Mouse (Mus musculus) lung, postnatal 10 days (tissue): ENCODE measurements around the gene Tas2r135.

Source experiments
- DNase-seq: peaks from one replicate; pipeline ENCODE4 v3.0.0; 2021

Gene Tas2r135

DNA sequence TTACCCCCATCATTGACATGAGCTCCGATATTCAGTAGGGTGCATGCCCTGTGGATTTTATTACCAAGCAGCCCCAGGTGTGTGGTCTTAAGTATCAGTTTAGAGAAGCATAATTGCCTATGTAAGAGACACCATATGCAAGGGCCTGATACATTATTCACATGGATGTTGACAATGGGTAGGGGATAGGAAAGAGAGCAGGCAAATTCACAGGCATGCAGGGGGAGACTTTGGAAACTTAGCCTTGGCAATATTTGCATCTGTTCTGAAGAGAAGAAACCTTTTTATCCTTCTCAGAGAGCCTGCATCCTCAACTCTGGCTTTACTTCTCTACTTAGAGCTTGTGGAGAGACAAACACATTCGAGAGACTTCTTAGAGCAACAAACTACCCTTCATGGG, at the start of gene Tas2r135:
Gene Tas2r135, plus strand, starts transcription at position 301 of the 400 bp plus-strand sequence.
- DNase-seq: no peak

DNA sequence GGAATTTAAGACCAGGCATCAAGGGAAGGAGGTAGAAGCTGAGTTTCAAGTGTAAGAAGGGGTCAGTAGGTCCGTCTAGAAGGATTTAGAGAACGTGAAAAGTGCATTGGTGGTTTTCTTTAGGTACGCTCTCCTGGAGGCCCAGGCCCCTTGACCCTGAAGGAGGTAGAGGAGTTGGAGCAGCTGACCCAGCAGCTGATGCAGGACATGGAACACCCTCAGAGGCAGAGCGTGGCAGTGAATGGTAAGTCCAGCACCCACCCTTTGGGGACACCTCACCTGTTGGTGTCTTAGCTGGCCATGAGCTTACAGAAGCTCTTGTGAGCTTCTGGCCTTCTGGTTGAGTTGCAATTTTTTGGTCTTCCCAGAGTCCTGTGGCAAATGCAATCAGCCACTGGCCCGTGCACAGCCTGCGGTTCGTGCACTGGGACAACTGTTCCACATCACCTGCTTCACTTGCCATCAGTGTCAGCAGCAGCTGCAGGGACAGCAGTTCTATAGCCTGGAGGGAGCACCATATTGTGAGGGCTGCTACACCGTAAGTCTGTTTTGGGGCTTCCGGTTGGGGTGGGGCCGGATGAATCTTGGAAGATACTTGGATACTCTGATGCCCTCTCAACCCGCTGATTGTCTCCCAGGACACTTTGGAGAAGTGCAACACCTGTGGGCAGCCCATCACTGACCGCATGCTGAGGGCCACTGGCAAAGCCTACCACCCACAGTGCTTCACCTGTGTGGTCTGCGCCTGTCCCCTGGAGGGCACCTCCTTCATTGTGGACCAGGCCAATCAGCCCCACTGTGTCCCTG, 49.2 kb upstream of the Tas2r135 start:
- DNase-seq: no peak

DNA sequence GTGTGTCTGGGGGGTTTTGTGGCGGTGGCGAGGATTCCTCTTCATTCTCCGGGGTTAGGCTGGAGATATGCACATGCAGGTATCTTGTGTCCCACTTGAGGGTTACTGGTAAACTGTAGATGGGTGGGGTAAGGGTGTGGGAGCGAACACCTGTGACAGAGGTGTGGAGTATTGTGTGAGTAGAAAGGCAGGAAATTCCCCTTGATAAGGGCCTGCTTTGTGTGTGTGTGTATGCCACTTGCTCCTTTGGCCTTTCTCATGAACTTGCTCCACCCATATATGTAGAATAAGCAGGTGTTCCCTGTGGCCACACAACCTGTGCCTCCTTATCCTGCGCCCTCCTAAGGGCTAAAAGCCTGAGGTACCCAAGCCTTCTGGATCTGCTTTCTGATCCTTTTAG, 48.3 kb upstream of the Tas2r135 start:
- no peak for DNase-seq

DNA sequence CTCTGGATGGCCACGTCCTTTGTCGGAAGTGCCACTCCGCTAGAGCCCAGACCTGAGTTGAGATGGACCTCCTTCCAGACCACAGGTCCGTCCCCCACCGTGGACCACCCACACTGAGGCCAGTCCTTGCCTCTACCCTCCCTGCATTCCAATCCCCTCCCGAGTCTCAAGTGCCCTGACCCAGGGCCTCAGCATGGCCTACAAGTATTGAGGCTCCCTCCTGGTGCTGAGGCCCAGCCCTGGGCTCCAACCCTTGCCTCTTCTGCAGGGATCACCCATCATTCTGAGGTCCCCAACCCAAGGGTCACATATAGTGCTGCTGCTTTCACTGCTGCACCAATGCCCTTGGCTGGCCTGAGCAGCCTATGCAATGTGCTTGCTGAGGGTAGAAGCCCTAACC, 47.3 kb upstream of the Tas2r135 start:
- DNase-seq: no peak

DNA sequence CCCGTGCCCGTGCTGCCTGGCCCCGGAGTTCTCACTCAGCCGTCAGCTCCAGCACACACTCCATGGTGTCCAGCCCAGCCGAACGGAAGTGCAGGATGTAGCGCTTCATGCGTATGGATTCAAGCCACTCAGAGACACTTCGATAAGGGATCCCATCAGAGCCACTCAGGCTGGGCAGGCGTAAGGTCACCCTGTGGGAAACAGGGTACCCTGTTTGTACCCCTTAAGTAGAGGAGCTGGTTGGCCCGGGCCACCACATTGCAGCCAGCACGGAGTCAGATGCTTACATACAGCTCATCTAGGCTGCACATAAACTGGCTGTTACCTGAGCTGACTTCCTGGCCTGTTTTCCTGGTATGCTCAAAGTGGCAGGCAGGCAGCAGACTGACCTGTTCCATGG, 46.3 kb upstream of the Tas2r135 start:
- no peak for DNase-seq

DNA sequence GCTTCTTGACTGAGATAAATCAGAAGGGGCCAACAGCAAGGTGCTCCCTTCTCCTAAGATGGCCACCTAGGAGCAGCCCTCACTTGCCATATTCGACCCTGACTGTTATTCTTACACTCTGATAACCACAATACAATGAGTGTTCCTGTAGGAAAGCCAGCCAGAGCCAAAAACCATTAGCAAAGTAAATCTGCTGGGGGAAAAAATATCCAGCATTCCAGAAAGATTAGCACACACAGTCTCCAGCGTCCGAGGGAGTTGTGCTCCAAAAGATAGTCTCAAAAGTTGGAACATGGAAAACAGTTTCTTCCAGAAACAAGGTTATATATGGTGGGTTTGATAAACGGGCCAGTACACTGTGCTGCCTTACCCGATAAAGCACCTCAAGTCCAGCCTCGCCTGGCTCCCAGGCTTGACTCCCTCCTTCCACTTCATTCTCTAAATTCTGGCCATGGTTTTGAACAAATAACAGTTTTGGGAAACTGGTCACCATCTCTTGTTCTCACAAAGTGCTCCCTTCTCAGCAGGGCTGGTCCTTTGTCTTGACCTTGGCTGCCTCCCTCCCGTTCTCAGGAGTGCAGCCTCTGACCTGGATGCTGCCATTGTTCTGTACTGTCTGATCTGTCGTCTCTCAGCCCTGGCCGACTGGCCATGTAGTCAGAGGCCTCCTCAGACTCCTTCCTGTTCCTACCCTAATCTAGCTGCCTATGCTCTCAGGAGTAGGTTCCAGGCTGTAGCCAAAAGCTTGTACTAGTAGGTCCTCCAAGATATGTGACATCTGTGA, 45.7 kb upstream of the Tas2r135 start:
- DNase-seq: peak; percentile 60

DNA sequence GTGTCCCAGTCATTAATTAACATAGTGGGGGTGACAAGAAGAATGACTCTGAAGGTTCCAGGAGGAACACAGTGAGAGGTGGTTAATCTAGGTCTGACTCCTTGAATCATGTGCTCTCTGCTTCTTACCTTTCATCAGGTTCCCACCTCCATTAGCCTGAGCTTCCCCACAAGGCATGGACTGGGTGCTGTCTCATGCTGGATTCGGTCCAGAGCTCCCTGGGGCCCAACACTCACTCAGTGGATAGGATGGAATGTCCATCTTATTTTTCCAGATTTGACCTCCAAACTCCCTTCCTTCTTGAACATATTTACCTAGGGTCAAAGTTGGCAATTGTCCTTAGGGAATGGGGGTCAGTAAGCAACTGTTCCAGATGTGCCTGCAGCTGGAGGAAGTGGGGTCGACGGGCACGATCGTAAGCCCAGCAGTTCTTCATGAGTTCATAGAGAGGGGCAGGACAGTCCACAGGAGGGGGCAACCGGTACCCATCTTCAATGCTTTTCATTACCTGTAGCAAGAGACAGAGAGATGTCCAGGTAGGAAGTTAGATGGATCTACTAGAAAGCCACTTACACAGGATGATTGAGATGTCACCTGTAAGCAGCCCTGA, 44.9 kb upstream of the Tas2r135 start:
- DNase-seq: no peak

DNA sequence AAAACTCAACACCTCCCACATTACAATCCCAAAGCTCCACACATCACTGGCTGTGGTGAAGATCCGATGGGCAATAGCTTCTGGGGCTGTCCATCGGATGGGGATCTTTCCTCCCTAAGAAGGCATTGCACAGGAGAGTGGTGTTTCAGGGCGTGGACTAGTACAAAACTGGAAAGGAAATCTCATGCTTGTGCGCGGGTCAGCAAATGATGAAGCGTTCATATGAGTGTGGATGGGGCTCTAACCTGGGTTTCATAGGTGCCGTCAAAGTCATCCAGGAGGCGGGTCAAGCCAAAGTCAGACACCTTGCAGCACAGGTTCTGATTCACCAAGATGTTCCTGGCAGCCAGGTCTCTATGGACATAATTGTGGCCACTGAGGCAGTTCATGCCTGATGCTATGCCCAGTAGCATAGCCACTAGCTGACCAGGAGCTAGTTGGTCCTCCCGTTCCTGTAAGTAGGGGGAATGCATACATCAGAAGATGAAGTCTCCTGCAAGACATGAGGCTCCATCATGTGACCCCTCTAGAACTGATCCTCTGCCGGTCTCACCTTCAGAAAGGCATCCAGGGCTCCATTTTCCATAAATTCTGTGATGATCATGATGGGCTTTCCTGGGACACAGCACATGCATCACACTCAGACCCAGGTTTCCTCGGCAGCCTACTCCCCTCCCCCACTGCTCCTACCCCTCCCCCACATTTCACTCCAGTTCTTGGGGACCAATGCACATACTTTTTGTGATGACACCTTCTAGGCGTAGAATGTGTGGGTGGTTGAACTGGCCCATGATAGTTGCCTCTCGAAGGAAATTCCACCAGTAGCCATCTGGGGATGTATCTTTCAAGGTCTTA, 44.0 kb upstream of the Tas2r135 start:
- no peak for DNase-seq

DNA sequence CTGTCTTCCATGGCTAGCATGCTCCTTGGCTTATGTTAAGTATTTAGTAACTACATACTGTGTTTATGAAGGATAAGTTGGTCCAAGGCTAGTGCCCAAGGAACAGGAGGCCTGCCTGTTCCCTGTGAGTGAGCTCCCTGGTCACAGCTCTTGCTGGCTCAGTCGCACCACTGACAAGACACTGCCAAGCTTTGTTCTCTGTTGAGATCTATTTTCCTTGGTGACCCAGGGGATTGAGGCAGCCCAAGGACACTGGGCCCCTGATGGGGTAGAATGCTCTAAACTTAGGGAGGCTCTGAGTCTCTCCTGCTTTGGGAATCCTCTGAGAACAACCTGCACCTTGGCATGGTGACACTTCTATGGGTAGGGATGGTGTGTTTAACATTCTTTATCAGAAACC, 43.2 kb upstream of the Tas2r135 start:
- no peak for DNase-seq

DNA sequence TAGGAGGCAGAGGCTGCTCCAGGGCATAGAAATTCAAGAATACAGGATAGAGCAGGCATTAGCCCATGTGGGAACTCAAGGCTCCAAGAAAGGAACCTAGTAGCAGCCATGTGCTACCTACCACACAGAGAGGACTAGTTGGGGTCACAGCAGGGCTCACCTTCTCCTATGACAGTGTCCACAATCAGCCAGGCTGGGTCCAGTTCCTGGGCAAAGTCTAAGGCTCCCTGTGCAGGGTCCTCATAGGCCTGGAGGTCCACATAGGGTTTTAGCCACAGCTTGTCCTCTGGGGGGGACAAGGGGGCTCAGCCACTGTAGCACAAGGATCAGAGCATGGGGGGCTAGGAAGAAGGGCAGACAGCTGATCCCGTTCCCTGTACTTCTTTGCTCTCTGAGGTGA, 42.7 kb upstream of the Tas2r135 start:
- no peak for DNase-seq

DNA sequence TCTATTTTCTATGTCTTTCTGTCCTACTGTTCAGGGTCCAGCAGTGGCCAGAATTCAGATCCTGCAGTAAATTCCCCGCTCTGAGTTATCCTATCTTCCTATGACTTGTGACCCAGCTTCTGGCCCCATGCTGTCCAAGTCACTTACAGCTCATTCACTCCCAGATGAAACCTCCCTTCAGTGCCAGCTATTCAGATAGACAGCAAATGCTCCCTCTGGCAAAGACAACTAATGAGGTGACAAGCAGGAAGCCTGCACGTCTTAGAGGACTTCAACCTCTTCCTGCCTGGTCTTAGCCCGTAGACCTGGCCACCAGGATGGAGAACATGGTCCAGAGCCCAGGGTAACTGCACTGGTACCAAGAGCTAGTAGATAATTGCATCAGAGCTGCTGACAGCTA, 42.3 kb upstream of the Tas2r135 start:
- DNase-seq: peak; percentile 78

DNA sequence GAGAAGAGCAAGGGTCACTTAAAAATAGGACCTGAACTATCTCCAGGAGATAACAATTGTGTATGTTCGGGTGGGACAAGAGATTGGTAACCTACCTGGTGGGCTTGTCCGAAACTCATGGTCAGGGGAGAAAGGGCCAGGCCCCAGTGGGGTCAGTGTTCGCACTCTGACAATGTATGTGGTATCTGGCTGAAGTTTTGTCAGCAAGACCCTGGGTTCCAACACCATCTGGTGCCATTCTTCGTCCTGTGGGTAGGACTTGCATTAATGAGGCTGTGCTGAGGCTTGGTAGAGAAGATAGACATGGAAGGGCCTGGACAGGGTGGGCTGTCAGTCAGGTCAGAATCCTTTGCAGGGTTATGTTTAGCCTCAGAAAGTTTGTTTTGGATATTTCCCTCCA, 41.2 kb upstream of the Tas2r135 start:
- DNase-seq: no peak

DNA sequence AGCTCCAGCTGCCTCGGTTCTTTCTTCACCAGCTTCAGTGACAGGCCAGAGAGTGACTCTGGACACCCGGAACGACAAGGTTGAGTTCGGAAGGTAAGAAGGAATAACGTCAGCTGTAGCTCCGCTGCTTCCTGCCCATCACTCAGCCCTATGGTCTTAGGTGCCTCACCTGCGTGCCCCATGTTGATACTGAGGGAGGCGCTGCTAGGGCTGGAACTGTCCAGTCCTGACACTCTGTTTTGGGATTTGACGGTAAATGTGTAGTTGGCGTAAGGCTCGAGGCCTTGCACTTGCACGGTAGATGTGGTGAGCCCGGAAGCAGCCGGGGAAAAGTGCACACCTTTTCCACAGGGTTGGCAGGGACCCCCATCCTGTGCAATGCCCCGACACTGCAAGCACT, 40.6 kb upstream of the Tas2r135 start:
- no peak for DNase-seq

DNA sequence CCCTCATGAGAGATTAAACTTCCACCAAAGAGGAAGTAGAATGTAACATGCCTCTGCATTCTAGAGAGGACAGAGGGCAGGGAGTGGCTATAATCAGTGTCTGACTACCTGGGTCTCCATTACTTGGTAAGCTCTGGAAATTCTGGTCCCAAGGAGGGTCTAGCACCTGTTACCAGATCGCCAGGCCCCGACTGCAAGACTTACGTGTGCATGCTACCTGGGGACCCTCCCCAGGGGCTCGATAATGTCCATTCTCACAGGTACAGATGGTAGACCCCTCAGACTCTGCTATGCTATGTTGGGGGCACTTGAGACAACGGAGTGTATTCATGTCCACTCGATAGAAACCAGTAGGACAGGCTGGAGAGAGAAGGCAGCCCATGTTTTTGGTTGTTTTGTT, 40.0 kb upstream of the Tas2r135 start:
- DNase-seq: no peak

DNA sequence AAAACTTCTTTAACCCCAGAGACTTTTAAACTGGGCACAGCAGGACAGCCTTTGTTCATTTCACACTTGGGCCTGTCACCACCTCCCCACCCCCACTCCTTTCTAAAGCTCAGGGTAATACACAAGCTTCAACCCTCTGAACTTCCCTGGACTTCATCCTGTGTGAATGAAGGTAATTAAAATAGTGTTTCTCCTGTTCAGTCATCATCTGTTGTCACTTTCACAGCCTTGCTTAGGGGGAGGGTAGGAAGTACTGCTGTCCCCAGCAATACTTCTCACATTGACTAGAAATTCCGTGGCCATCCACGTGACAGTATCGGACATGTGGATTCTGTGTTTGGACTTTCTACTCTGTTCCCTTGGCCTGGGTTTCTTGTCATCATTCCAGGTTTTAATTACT, 35.4 kb upstream of the Tas2r135 start:
- peak; percentile 70 for DNase-seq

DNA sequence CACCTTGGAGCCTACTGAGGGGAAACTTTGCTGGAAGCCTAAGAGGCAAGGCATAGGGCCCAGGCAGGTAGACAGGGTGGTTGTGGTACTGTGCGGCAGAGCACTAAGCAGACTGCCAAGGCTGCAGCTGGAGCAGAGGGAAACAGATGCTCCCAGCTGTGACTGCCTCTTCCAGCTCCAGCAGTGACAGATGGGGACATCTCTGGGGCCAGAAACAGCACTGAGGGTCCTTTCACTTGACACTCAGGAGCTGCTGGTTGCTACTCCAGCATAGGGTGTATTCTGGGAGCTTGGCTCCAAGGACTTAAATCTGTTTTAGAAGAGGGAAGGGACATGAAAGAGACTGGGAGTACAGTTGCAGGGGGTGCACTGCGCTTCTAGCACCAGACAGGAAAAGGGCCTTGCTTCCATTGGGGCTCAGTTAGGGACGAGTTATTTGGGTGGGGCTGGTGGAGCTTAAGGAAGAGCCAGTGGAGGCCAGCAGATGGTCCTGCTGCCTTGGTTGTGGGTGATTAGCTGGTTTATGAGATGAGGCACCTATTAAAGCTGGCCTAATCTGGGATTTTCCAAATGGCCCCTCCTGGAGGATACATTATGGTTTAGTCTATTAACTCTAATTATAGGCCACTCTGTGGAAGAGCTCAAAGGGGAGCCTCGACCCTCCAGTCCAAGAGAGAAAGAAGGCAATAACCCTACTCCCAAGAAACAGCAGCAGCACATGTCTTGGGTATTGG, 34.4 kb upstream of the Tas2r135 start:
- peak; percentile 73 for DNase-seq

DNA sequence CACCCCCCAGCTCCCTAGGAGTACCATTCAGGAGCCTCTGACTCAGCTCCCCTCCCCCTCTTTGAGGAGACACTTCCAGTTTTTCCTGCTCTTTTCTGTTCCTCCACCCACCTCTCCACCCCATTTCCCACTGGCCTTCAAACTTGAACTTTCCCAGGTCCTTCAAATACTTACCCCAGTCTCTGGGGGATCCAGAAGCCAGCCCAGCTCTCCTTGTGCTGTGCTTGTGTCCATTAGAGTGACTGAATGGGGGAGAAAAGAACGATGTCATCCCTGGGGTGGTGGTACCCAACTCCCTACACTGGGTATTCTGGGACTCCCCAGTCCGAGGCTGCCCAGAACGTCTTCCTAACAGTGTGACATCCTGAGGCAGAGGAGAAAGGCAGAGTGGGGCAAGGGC, 33.2 kb upstream of the Tas2r135 start:
- no peak for DNase-seq

DNA sequence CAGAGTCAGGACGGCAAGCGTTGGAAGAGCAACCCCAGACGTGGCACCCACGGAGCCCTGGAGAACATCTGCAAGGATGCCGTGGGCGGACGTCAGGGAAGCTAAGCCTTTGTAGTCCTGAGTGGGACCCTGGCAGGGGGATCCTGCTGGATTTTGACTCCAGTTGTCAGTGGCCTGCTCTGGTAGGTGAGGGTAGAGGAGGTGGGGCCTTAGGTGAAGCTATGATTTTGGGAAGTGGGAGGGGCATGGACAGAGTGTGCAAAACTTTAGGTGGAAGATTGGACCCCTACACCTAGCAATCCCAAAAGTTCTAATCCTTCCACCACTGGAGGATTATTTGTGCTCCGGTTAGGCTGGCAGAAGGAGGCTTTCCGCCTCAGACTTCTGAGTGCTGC, 32.8 kb upstream of the Tas2r135 start:
- DNase-seq: no peak

DNA sequence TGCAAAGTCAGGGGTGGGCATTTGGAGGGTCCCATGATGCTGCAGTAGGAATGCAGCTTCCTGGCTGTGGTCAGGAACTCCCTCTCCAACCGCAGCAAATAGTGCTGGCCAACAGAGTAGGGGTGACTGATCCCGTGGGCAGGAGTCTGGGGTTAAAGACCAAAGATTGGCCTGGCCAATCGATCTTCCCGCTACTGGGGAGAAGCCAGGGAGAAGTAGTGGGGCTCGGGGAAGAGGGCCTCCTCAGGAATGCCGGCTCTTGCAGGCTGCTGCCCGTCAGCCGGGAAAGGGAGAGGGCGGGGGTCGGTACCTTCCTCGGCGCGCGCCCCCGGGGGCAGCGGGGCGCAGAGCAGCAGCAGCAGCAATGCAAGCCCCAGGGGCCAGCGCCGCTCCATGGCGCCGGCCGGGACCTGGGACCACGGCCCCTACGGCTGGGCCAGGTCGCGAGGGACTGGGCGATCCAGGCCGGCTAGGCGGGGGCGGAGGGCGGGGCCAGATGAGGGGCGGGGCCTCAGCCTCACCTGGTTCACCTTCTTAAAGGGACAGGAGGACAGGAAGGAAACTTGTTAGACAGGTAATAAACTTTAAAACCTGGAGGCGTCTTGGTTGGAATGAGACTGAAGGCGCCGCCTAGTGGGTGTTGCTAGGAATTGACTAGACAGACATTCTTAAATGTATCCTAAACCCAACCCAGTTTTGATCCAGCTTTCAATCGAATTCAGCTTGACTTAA, 32.3 kb upstream of the Tas2r135 start, which contains the start of gene Epha1:
Gene Epha1, minus strand, starts transcription at position 453 of the 732 bp plus-strand sequence.
- DNase-seq: peak; percentile 82

DNA sequence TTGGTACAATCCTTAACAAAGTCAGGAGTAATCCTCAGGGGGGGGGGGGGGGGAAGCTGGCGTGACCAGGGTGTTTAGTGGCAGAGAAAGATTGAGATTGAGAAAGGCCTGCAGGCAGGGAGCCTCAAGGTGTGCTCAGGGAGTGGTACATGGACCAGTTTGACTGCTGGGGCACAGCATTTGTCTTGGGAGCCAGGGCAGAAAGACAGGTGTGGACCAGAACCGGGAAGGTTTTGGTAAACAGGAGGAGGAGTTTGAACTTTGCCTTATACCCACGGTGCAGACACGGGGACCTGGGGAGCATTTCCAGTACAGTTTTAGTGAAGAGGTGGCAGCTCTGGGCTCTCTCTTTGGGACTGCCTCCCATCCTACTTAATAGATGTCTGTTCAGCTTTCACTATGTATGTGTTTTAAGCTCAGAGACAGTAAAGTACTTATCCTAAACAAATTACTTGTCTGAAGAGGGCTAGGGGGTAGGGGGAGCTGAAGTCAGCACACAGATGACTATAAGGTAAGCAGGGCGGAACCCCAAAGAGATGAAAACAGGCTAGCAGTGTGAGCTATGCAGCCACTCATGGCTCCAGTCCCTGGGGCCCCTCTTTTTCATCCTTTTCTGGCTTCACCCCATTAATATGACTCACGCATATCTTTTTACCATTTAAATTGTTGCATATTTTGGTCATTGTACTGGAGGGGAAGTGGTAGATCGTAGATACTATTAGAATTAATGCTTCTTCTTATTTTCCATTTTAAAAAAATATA, 31.4 kb upstream of the Tas2r135 start:
- DNase-seq: no peak

DNA sequence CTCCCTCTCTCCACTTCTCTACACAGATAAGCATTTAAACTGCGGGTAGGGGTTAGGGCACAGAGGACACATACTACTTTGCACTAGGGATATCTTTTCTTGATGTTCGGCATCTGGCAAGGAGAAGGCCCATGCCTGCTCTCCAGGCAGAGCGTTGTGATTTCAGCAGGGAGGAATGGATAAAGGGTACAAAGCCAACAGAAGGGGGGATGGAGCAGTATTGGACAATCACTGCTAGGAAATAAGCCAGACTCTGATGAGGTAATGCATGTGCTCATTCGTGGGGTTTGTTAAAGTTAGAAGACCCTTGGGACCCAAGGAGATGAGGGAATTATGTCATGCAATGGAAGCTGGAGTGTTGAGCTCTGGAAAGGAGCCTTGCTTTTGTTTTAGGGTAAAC, 30.5 kb upstream of the Tas2r135 start:
- DNase-seq: peak; percentile 61
